Mouse (Mus musculus) olfactory bulb, adult 2 months (tissue): ENCODE data around the gene Camk1.

Experiments used
- CTCF ChIP-seq: fragments of 200-500 bp; IDR thresholded peaks from 2 replicates; pipeline ENCODE4 v1.5.1; 2012; ENCODE audit warnings: low read depth, mild to moderate bottlenecking, low read length, moderate library complexity; ENCODE audit not compliant: insufficient read depth
- POLR2A ChIP-seq: fragments of 200-500 bp; IDR thresholded peaks from 2 replicates; pipeline ENCODE4 v1.6.1; 2012; ENCODE audit warnings: mild to moderate bottlenecking, low read depth, low read length, moderate library complexity; ENCODE audit not compliant: insufficient read depth

DNA sequence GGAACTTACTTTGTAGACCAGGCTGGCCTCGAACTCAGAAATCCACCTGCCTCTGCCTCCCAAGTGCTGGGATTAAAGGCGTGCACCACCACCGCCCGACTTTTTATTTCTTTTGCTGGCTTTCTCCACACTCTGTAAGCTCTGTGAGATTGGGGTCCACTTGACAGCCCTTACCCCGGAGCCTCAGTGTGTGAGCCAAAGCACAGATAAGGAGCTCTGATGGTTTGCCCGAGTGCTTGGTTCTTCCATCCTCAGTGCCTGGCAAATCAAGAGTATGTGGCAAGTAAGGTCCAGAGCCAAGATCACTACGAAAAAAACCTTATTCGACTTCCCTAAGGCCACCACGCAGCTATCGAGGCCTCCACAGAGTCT lies 48.2 kb upstream of the Camk1 start:
- TF ChIP-seq CTCF (no peak), POLR2A (no peak)
